Mouse (Mus musculus) spleen, adult 10 weeks (tissue): ENCODE measurements around the gene Antxr2. TPM values are rescaled to one million over a fixed set of nuclear protein-coding genes. Genes with fewer than 3 reads are reported as not detected.

Source experiments
- polyA plus RNA-seq: library from polyadenylated mRNA; stranded (reverse); fragments of 350-450 nt; fragmentation: Illumina TruSeq; extraction: RNeasy Lipid Tissue Mini Kit (QIAGEN cat#74804); gene quantifications from one replicate; pipeline ENCODE4 v1.2.3, GENCODE M21; 2015; ENCODE audit warnings: low replicate concordance; ENCODE audit not compliant: insufficient read depth

The Antxr2 gene
- polyA plus RNA-seq: 18.2 TPM

GRCm38 (mm10) chr5:98030902-98031641, at the start of gene Antxr2:
TSS of gene Antxr2 (minus strand) at chr5:98031043.

Other genes starting within 250 kb of the Antxr2 start
- not detected for gene Prdm8, start 136.2 kb upstream of the Antxr2 start, polyA plus RNA-seq
- gene Fgf5, start 223.1 kb upstream of the Antxr2 start, polyA plus RNA-seq: not detected